Mouse (Mus musculus) heart, embryonic 15.5 days (tissue): ENCODE measurements at regions not wholly inside any gene's neighbourhood (a gene's known extent, or its start where the extent isn't known, plus 50 kb on each side); places are given as distances from the start of the nearest gene placed in this dataset.
A peak's percentile ranks its signal among the peaks of the same experiment; 100 is the strongest.

Experiments
- ATAC-seq: fragments of 200-750 bp; cut with Nextera tagmentation; replicated peaks from 2 replicates; pipeline ENCODE4 v1.8.0; 2017; ENCODE audit warnings: low read depth, moderate TSS enrichment; ENCODE audit not compliant: insufficient number of reproducible peaks, insufficient read depth, low FRiP score
- H3K27ac ChIP-seq: fragments of 300-500 bp; sonication (generic); 2 replicates; pipeline ENCODE4 v1.5.1; 2015; ENCODE audit warnings: mild to moderate bottlenecking, inconsistent platforms
- H3K27me3 ChIP-seq: fragments of 300-500 bp; sonication (generic); 2 replicates; pipeline ENCODE4 v1.6.1; 2015; ENCODE audit warnings: inconsistent platforms
- H3K36me3 ChIP-seq: fragments of 300-500 bp; sonication (generic); 2 replicates; pipeline ENCODE4 v1.6.1; 2015; ENCODE audit warnings: mild to moderate bottlenecking, inconsistent platforms
- H3K4me1 ChIP-seq: fragments of 300-500 bp; sonication (generic); replicated peaks from 2 replicates; pipeline ENCODE4 v1.6.1; 2015; ENCODE audit warnings: inconsistent platforms
- H3K4me2 ChIP-seq: fragments of 300-500 bp; sonication (generic); 2 replicates; pipeline ENCODE4 v1.6.1; 2015; ENCODE audit warnings: inconsistent platforms, mild to moderate bottlenecking, moderate library complexity
- H3K4me3 ChIP-seq: fragments of 300-500 bp; sonication (generic); 2 replicates; pipeline ENCODE4 v1.5.1; 2015; ENCODE audit warnings: mild to moderate bottlenecking, inconsistent platforms
- H3K9ac ChIP-seq: fragments of 300-500 bp; sonication (generic); 2 replicates; pipeline ENCODE4 v1.6.1; 2015; ENCODE audit warnings: mild to moderate bottlenecking, inconsistent platforms
- H3K9me3 ChIP-seq: fragments of 300-500 bp; sonication (generic); replicated peaks from 2 replicates; pipeline ENCODE4 v1.6.1; 2016; ENCODE audit warnings: inconsistent platforms
- WGBS: fragments of 180-500 bp; shearing (Covaris S2); methylation state at CpG from one replicate; pipeline ENCODE4 v1.1.7; 2015; ENCODE audit warnings: mixed read lengths; 5-methylcytosine and 5-hydroxymethylcytosine counted together

- ATAC-seq: no peak
- no peaks in the 10 kb centered on the region for H3K36me3 ChIP-seq
- H3K9ac ChIP-seq: no peak overlapping the region
- no peaks in the 10 kb centered on the region for H3K27me3 ChIP-seq
- no peaks in the 10 kb centered on the region for H3K9me3 ChIP-seq
- H3K27ac ChIP-seq: no peak overlapping the region
- no peak overlapping the region for H3K4me3 ChIP-seq
- no peak overlapping the region for H3K4me2 ChIP-seq
- H3K4me1 ChIP-seq: 0 out of 2 replicates have a peak, but pooled peaks cover 2% of the 10 kb centered on the region
- 85% methylated on average over 4 of the region's 4 CpGs for WGBS
Measured at GRCm38 (mm10) chr3:147041201-147041600, 189.0 kb downstream of the Ttll7 start.

- H3K36me3 ChIP-seq: no peaks in the 10 kb centered on the region
- no peak for ATAC-seq
- H3K9ac ChIP-seq: no peak overlapping the region
- H3K27ac ChIP-seq: no peak overlapping the region
- WGBS: 69% methylated on average over 3 of the region's 3 CpGs
- peaks cover 7% of the 10 kb centered on the region for H3K4me1 ChIP-seq
- H3K9me3 ChIP-seq: no peaks in the 10 kb centered on the region
- H3K27me3 ChIP-seq: no peaks in the 10 kb centered on the region
- H3K4me3 ChIP-seq: no peak overlapping the region
- H3K4me2 ChIP-seq: no peak overlapping the region
Measured at GRCm38 (mm10) chr3:147042911-147043310, 190.7 kb downstream of the Ttll7 start.

GRCm38 (mm10) chr3:147046634-147047033 lies 194.5 kb downstream of the Ttll7 start:
- Histone ChIP-seq H3K9ac (no peak overlapping the region), H3K4me2 (no peak overlapping the region), H3K4me1 (peaks cover 7% of the 10 kb centered on the region), H3K27me3 (no peaks in the 10 kb centered on the region), H3K27ac (peak overlapping the region; percentile 66), H3K4me3 (no peak overlapping the region), H3K36me3 (no peaks in the 10 kb centered on the region), H3K9me3 (no peaks in the 10 kb centered on the region; the same call in 1 of the 2 replicates)
- 41% methylated on average over 2 of the region's 2 CpGs for WGBS
- ATAC-seq: peak; percentile 77

GRCm38 (mm10) chr3:147054157-147054838 lies 202.1 kb downstream of the Ttll7 start:
- no peak overlapping the region for H3K9ac ChIP-seq
- H3K27me3 ChIP-seq: no peaks in the 10 kb centered on the region
- no peak overlapping the region for H3K4me3 ChIP-seq
- H3K4me1 ChIP-seq: no peaks in the 10 kb centered on the region
- no peaks in the 10 kb centered on the region; the same call in 1 of the 2 replicates for H3K9me3 ChIP-seq
- ATAC-seq: no peak
- no peak overlapping the region for H3K4me2 ChIP-seq
- H3K36me3 ChIP-seq: no peaks in the 10 kb centered on the region
- no peak overlapping the region for H3K27ac ChIP-seq
- whole genome bisulfite sequencing: 63% methylated on average over 8 of the region's 8 CpGs

- Histone ChIP-seq H3K36me3 (no peaks in the 10 kb centered on the region), H3K4me2 (no peak overlapping the region), H3K9ac (no peak overlapping the region), H3K4me1 (no peaks in the 10 kb centered on the region), H3K9me3 (no peaks in the 10 kb centered on the region), H3K4me3 (no peak overlapping the region), H3K27ac (no peak overlapping the region), H3K27me3 (no peaks in the 10 kb centered on the region)
- 64% methylated on average over 3 of the region's 3 CpGs for WGBS
- no peak for ATAC-seq
Measured at GRCm38 (mm10) chr3:147057874-147058273, 205.7 kb downstream of the Ttll7 start.

- H3K4me2 ChIP-seq: no peak overlapping the region
- H3K4me3 ChIP-seq: no peak overlapping the region
- WGBS: 89% methylated on average over 8 of the region's 8 CpGs
- H3K9ac ChIP-seq: no peak overlapping the region
- H3K27ac ChIP-seq: no peak overlapping the region
- H3K36me3 ChIP-seq: no peaks in the 10 kb centered on the region
- H3K4me1 ChIP-seq: peaks cover 11% of the 10 kb centered on the region
- H3K27me3 ChIP-seq: no peaks in the 10 kb centered on the region
- ATAC-seq: no peak
- H3K9me3 ChIP-seq: no peaks in the 10 kb centered on the region
Measured at GRCm38 (mm10) chr3:147060659-147061058, 208.5 kb downstream of the Ttll7 start.

GRCm38 (mm10) chr3:147062451-147062850 lies 210.3 kb downstream of the Ttll7 start:
- Histone ChIP-seq H3K9me3 (no peaks in the 10 kb centered on the region), H3K4me3 (no peak overlapping the region), H3K27me3 (no peaks in the 10 kb centered on the region), H3K4me1 (peaks cover 11% of the 10 kb centered on the region), H3K27ac (no peak overlapping the region), H3K4me2 (no peak overlapping the region), H3K36me3 (no peaks in the 10 kb centered on the region), H3K9ac (no peak overlapping the region)
- ATAC-seq: no peak
- WGBS: 62% methylated on average over 7 of the region's 7 CpGs

GRCm38 (mm10) chr3:147063578-147064442 lies 211.6 kb downstream of the Ttll7 start:
- Histone ChIP-seq H3K36me3 (no peaks in the 10 kb centered on the region), H3K4me2 (peak overlapping the region; percentile 26), H3K27ac (peak overlapping the region; percentile 46; the same call in 1 of the 2 replicates), H3K9ac (no peak overlapping the region), H3K4me1 (peaks cover 11% of the 10 kb centered on the region), H3K9me3 (no peaks in the 10 kb centered on the region), H3K27me3 (no peaks in the 10 kb centered on the region), H3K4me3 (no peak overlapping the region)
- 51% methylated on average over 16 of the region's 16 CpGs for WGBS
- peak; percentile 81; the same call in 1 of the 2 replicates for ATAC-seq

- Histone ChIP-seq H3K27me3 (no peaks in the 10 kb centered on the region), H3K4me2 (peak overlapping the region; percentile 26; the same call in 1 of the 2 replicates), H3K27ac (peak overlapping the region; percentile 32; the same call in 1 of the 2 replicates), H3K4me1 (peaks cover 11% of the 10 kb centered on the region), H3K9me3 (no peaks in the 10 kb centered on the region), H3K36me3 (no peaks in the 10 kb centered on the region), H3K4me3 (no peak overlapping the region), H3K9ac (no peak overlapping the region)
- 51% methylated on average over 3 of the region's 3 CpGs for WGBS
- ATAC-seq: no peak
Measured at GRCm38 (mm10) chr3:147064443-147064868, 212.3 kb downstream of the Ttll7 start.

GRCm38 (mm10) chr3:147070972-147071371 lies 218.8 kb downstream of the Ttll7 start:
- Histone ChIP-seq H3K27ac (no peak overlapping the region), H3K9me3 (no peaks in the 10 kb centered on the region), H3K4me1 (no peaks in the 10 kb centered on the region), H3K4me2 (no peak overlapping the region), H3K27me3 (no peaks in the 10 kb centered on the region), H3K9ac (no peak overlapping the region), H3K4me3 (no peak overlapping the region), H3K36me3 (no peaks in the 10 kb centered on the region)
- no peak for ATAC-seq
- WGBS: 83% methylated on average over 2 of the region's 2 CpGs

GRCm38 (mm10) chr3:147080197-147080596 lies 228.0 kb downstream of the Ttll7 start:
- peak overlapping the region; percentile 86 for H3K27ac ChIP-seq
- no peak for ATAC-seq
- H3K9ac ChIP-seq: no peak overlapping the region
- H3K4me3 ChIP-seq: no peak overlapping the region
- no peaks in the 10 kb centered on the region for H3K27me3 ChIP-seq
- H3K36me3 ChIP-seq: no peaks in the 10 kb centered on the region
- H3K9me3 ChIP-seq: no peaks in the 10 kb centered on the region
- peaks cover 5% of the 10 kb centered on the region for H3K4me1 ChIP-seq
- no peak overlapping the region for H3K4me2 ChIP-seq
- WGBS: 69% methylated on average over 3 of the region's 3 CpGs
